Mouse (Mus musculus) brain, adult 10 weeks (tissue): Measurements from ENCODE around the gene Vipr1. TPM values are rescaled to one million over a fixed set of nuclear protein-coding genes. Genes with fewer than 3 reads are reported as not detected.

ENCODE experiments used
- polyA plus RNA-seq: library from polyadenylated mRNA; stranded (reverse); fragments of 350-450 nt; fragmentation: Illumina TruSeq; extraction: RNeasy Lipid Tissue Mini Kit (QIAGEN cat#74804); gene quantifications from one replicate; pipeline ENCODE4 v1.2.3, GENCODE M21; 2015; ENCODE audit warnings: low read depth, low replicate concordance

The Vipr1 gene
- 18.4 TPM for polyA plus RNA-seq

GRCm38 (mm10) chr9:121642401-121643181 is at the start of gene Vipr1:
Gene Vipr1, plus strand, starts transcription at chr9:121642716.

GRCm38 (mm10) chr9:121642001-121642400 is 515 bp upstream of the Vipr1 start, which contains the start of gene Lyzl4:
Gene Lyzl4, minus strand, starts transcription at chr9:121642096.

GRCm38 (mm10) chr9:121704646-121705625 is 62.4 kb downstream of the Vipr1 start, which contains the start of gene Sec22c:
Gene Sec22c, minus strand, starts transcription at chr9:121705490.

GRCm38 (mm10) chr9:121709898-121710583 is 67.5 kb downstream of the Vipr1 start, which contains the start of gene Ss18l2:
Gene Ss18l2, plus strand, starts transcription at chr9:121710329.

GRCm38 (mm10) chr9:121718792-121719318 is 76.3 kb downstream of the Vipr1 start, which contains the start of gene Nktr:
Gene Nktr, plus strand, starts transcription at chr9:121719169.

Other genes with a start within 250 kb of the Vipr1 start
- gene Cck, start 147.0 kb upstream of the Vipr1 start, polyA plus RNA-seq = 748 TPM
- 1.0 TPM for gene Lyzl4, start 620 bp upstream of the Vipr1 start, polyA plus RNA-seq
- 21.1 TPM for gene Sec22c, start 62.8 kb downstream of the Vipr1 start, polyA plus RNA-seq
- gene Ss18l2, start 67.6 kb downstream of the Vipr1 start, polyA plus RNA-seq = 153 TPM
- gene Nktr, start 76.5 kb downstream of the Vipr1 start, polyA plus RNA-seq = 73.3 TPM
- 67.7 TPM for gene Zfp651, start 116.6 kb downstream of the Vipr1 start, polyA plus RNA-seq
- 4.7 TPM for gene Klhl40, start 134.9 kb downstream of the Vipr1 start, polyA plus RNA-seq
- gene Hhatl, start 149.8 kb downstream of the Vipr1 start, polyA plus RNA-seq = 12.9 TPM
- gene Ccdc13, start 196.7 kb downstream of the Vipr1 start, polyA plus RNA-seq = 12.7 TPM
- 133 TPM for gene Higd1a, start 215.6 kb downstream of the Vipr1 start, polyA plus RNA-seq